Mouse (Mus musculus): ENCODE measurements at regions not wholly inside any gene's neighbourhood (a gene's known extent, or its start where the extent isn't known, plus 50 kb on each side); places are given as distances from the start of the nearest gene placed in this dataset.

GRCm38 (mm10) chr10:19123691-19124090 is 108.2 kb upstream of the Tnfaip3 start:
- H3K9ac ChIP-seq (ENCODE audit: control insufficient read depth, low read depth, low read length, poor library complexity, severe bottlenecking), result no peak overlapping the region
- H3K4me3 ChIP-seq (ENCODE audit: control insufficient read depth in 1 of 2, insufficient read depth in 1 of 2, low read depth in 2 of 2, low read length in 2 of 2), result no peak overlapping the region
- H3K9me3 ChIP-seq (replicated peaks; ENCODE audit: insufficient read depth, low read length), result no peaks in the 10 kb centered on the region
- TF ChIP-seq HCFC1 (IDR thresholded peaks at IDR 0.05; ENCODE audit: low read depth, low read length), result no peak
- no peak for TF ChIP-seq MAX (IDR thresholded peaks at IDR 0.05; ENCODE audit: low read length)
- no peak for TF ChIP-seq E2F4 (IDR thresholded peaks at IDR 0.05; ENCODE audit: borderline replicate concordance, low read depth, low read length)
- TF ChIP-seq ZNF384 (IDR thresholded peaks at IDR 0.05; ENCODE audit: low read depth, low read length), result no peak
- TF ChIP-seq GABPA (IDR thresholded peaks at IDR 0.05; ENCODE audit: low read depth, low read length), result no peak
- TF ChIP-seq TAL1 (IDR thresholded peaks at IDR 0.05; ENCODE audit: low read length), result no peak
- TF ChIP-seq CHD2 (IDR thresholded peaks at IDR 0.05; ENCODE audit: low read length), result no peak
- TF ChIP-seq JUND (IDR thresholded peaks at IDR 0.05; ENCODE audit: low read depth, low read length), result no peak
- TF ChIP-seq CTCF (IDR thresholded peaks at IDR 0.05 in 2 of 3, conservative IDR thresholded peaks at IDR 0.05 in 1 of 3; ENCODE audit: control insufficient read depth in 1 of 3, insufficient read depth in 1 of 3, low read depth in 2 of 3, low read length in 3 of 3, poor library complexity in 1 of 3, severe bottlenecking in 1 of 3), result no peak
- TF ChIP-seq UBTF (IDR thresholded peaks at IDR 0.05; ENCODE audit: borderline replicate concordance, insufficient read depth, low read depth, low read length), result no peak
- no peak for TF ChIP-seq SMC3 (IDR thresholded peaks at IDR 0.05; ENCODE audit: low read depth, low read length)
- TF ChIP-seq RAD21 (IDR thresholded peaks at IDR 0.05; ENCODE audit: low read depth, low read length), result no peak
- no peaks in the 10 kb centered on the region for H3K79me2 ChIP-seq (ENCODE audit: control insufficient read depth, insufficient read depth, low read length, poor library complexity)
- H3K36me3 ChIP-seq (ENCODE audit: control insufficient read depth in 1 of 2, insufficient read depth in 2 of 2, low read length in 2 of 2), result no peaks in the 10 kb centered on the region
- H3K27me3 ChIP-seq (ENCODE audit: control insufficient read depth in 1 of 2, insufficient read depth in 2 of 2, low read length in 2 of 2), result no peaks in the 10 kb centered on the region; a peak in 2 of 4 replicates
- no peaks in the 10 kb centered on the region for H3K4me1 ChIP-seq (ENCODE audit: control insufficient read depth in 1 of 2, insufficient read depth in 2 of 2, low read length in 2 of 2)
- H3K27ac ChIP-seq (ENCODE audit: control insufficient read depth, low read depth, low read length), result no peak overlapping the region
- DNase-seq (ENCODE audit: low read depth, low spot score), result no peak

GRCm38 (mm10) chr10:19122221-19122620 is 106.8 kb upstream of the Tnfaip3 start:
- no peaks in the 10 kb centered on the region for H3K36me3 ChIP-seq (ENCODE audit: control insufficient read depth in 1 of 2, insufficient read depth in 2 of 2, low read length in 2 of 2)
- H3K4me3 ChIP-seq (ENCODE audit: control insufficient read depth in 1 of 2, insufficient read depth in 1 of 2, low read depth in 2 of 2, low read length in 2 of 2), result no peak overlapping the region
- H3K9me3 ChIP-seq (replicated peaks; ENCODE audit: insufficient read depth, low read length), result no peaks in the 10 kb centered on the region
- no peak overlapping the region for H3K27ac ChIP-seq (ENCODE audit: control insufficient read depth, low read depth, low read length)
- peaks cover 0 to under 1% of the 10 kb centered on the region in 2 experiments; a peak in 2 of 4 replicates for H3K27me3 ChIP-seq (ENCODE audit: control insufficient read depth in 1 of 2, insufficient read depth in 2 of 2, low read length in 2 of 2)
- H3K9ac ChIP-seq (ENCODE audit: control insufficient read depth, low read depth, low read length, poor library complexity, severe bottlenecking), result no peak overlapping the region
- DNase-seq (ENCODE audit: low read depth, low spot score), result no peak
- H3K4me1 ChIP-seq (ENCODE audit: control insufficient read depth in 1 of 2, insufficient read depth in 2 of 2, low read length in 2 of 2), result no peaks in the 10 kb centered on the region
- TF ChIP-seq EP300 (IDR thresholded peaks at IDR 0.05; ENCODE audit: low read depth in 1 of 2, low read length in 2 of 2) (no peak), MXI1 (IDR thresholded peaks at IDR 0.05; ENCODE audit: low read depth, low read length) (no peak)
- H3K79me2 ChIP-seq (ENCODE audit: control insufficient read depth, insufficient read depth, low read length, poor library complexity), result no peaks in the 10 kb centered on the region

DNA sequence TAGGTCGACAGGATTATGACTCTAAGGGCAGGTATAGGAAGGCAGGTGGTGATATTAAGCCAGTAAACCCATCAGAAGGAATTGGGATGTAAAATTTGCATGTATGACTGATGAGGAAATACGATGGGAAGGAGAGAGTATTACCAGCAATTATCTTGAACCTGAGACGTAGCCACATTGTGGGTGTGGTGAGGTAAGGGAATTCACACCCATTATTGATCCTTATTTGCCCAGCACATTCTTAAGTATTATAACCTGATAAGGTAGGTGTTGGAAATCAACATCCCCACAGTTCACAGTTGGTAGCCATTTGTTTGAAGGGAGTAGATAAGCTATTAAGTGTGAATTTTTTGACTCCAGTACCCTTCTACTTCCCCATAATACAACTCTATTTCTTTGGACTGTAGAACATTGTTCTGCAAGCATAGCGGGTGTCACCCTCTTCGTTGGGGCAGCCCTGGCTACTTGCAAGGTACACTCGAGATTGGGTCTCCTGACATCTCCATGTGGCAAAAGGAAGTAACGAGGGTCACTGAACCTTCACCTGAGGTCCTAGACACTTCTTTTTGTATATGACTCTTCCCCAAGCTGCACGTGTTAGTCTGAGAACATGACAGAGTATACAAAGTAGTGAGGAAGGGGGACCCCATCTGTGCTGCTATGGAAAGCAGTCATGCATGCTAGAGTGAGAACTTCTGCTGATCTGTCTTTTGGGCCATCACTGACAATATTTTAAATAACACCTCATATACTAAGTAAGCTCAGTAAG is 104.0 kb upstream of the Tnfaip3 start:
- Histone ChIP-seq H3K27me3 (ENCODE audit: control insufficient read depth in 1 of 2, insufficient read depth in 2 of 2, low read length in 2 of 2) (peaks cover 0 to 1% of the 10 kb centered on the region in 2 experiments; a peak in 2 of 4 replicates), H3K4me1 (ENCODE audit: control insufficient read depth in 1 of 2, insufficient read depth in 2 of 2, low read length in 2 of 2) (no peaks in the 10 kb centered on the region), H3K36me3 (ENCODE audit: control insufficient read depth in 1 of 2, insufficient read depth in 2 of 2, low read length in 2 of 2) (no peaks in the 10 kb centered on the region), H3K4me3 (ENCODE audit: control insufficient read depth in 1 of 2, insufficient read depth in 1 of 2, low read depth in 2 of 2, low read length in 2 of 2) (no peak overlapping the region), H3K9ac (ENCODE audit: control insufficient read depth, low read depth, low read length, poor library complexity, severe bottlenecking) (no peak overlapping the region), H3K79me2 (ENCODE audit: control insufficient read depth, insufficient read depth, low read length, poor library complexity) (no peaks in the 10 kb centered on the region), H3K9me3 (replicated peaks; ENCODE audit: insufficient read depth, low read length) (no peaks in the 10 kb centered on the region), H3K27ac (ENCODE audit: control insufficient read depth, low read depth, low read length) (no peak overlapping the region)
- DNase-seq (ENCODE audit: low read depth, low spot score), result no peak
- TF ChIP-seq SIN3A (IDR thresholded peaks at IDR 0.05; ENCODE audit: low read length) (no peak), NELFE (IDR thresholded peaks at IDR 0.05; ENCODE audit: low read depth, low read length) (no peak), TAL1 (IDR thresholded peaks at IDR 0.05; ENCODE audit: low read length) (no peak), CHD2 (IDR thresholded peaks at IDR 0.05; ENCODE audit: low read length) (no peak), POLR2AphosphoS5 (IDR thresholded peaks at IDR 0.05; ENCODE audit: borderline replicate concordance, low read depth, low read length) (no peak), RAD21 (IDR thresholded peaks at IDR 0.05; ENCODE audit: low read depth, low read length) (no peak), RCOR1 (IDR thresholded peaks at IDR 0.05; ENCODE audit: low read depth, low read length) (no peak), CTCF (IDR thresholded peaks at IDR 0.05 in 2 of 3, conservative IDR thresholded peaks at IDR 0.05 in 1 of 3; ENCODE audit: control insufficient read depth in 1 of 3, insufficient read depth in 1 of 3, low read depth in 2 of 3, low read length in 3 of 3, poor library complexity in 1 of 3, severe bottlenecking in 1 of 3) (no peak), MAFK (IDR thresholded peaks at IDR 0.05; ENCODE audit: borderline replicate concordance, low read depth, low read length) (no peak), POLR2AphosphoS2 (IDR thresholded peaks at IDR 0.05; ENCODE audit: low read length) (no peak), MEF2A (IDR thresholded peaks at IDR 0.05; ENCODE audit: extremely low read depth, insufficient replicate concordance, low read depth, low read length, poor library complexity, severe bottlenecking) (no peak), CHD1 (IDR thresholded peaks at IDR 0.05; ENCODE audit: low read depth, low read length) (no peak), POLR2A (IDR thresholded peaks at IDR 0.05; ENCODE audit: control insufficient read depth in 1 of 2, insufficient read depth in 1 of 2, low read depth in 1 of 2, low read length in 2 of 2, poor library complexity in 1 of 2) (no peak), E2F4 (IDR thresholded peaks at IDR 0.05; ENCODE audit: borderline replicate concordance, low read depth, low read length) (no peak), USF1 (IDR thresholded peaks at IDR 0.05; ENCODE audit: low read depth, low read length) (no peak), JUND (IDR thresholded peaks at IDR 0.05; ENCODE audit: low read depth, low read length) (no peak)
